Mouse (Mus musculus) adrenal gland, postnatal 10 days (tissue): ENCODE results near the gene Zfp955b. TPM values are rescaled to one million over a fixed set of nuclear protein-coding genes. Genes with fewer than 3 reads are reported as not detected.
"Not testable (repeated sequence)": the region's sequence is repeated elsewhere in the genome, so short reads cannot be mapped to it uniquely, and the experiment has no call there.

ENCODE experiments used
- DNase-seq: peaks from one replicate; pipeline ENCODE4 v3.0.0; 2021; ENCODE audit warnings: mixed read lengths
- long read RNA-seq, 2 experiments: library from polyadenylated mRNA; stranded (forward); transcript quantifications; one replicate each; pipeline ENCODE4 v2.0.0; 2021
- total RNA-seq, 2 experiments: library from RNA; stranded (reverse); gene quantifications; 2 replicates each; pipeline ENCODE4 v1.2.3; 2021

Gene Zfp955b
- 10 to 100 TPM in 1 of 2 experiments, 1 to 10 TPM in 1; 8.9 to 15.2 TPM for total RNA-seq
- long read RNA-seq, experiment 1, full-length matches to known transcripts, result 5 of 8 reads
- long read RNA-seq, experiment 1, partial matches to known transcripts, result 0 of 8 reads
- long read RNA-seq, experiment 1, other reads (novel, unspliced or antisense), result 3 of 8 reads
- long read RNA-seq, experiment 2, full-length matches to known transcripts, result 4 of 5 reads
- long read RNA-seq, experiment 2, partial matches to known transcripts, result 0 of 5 reads
- long read RNA-seq, experiment 2, other reads (novel, unspliced or antisense), result 1 of 5 reads

DNA sequence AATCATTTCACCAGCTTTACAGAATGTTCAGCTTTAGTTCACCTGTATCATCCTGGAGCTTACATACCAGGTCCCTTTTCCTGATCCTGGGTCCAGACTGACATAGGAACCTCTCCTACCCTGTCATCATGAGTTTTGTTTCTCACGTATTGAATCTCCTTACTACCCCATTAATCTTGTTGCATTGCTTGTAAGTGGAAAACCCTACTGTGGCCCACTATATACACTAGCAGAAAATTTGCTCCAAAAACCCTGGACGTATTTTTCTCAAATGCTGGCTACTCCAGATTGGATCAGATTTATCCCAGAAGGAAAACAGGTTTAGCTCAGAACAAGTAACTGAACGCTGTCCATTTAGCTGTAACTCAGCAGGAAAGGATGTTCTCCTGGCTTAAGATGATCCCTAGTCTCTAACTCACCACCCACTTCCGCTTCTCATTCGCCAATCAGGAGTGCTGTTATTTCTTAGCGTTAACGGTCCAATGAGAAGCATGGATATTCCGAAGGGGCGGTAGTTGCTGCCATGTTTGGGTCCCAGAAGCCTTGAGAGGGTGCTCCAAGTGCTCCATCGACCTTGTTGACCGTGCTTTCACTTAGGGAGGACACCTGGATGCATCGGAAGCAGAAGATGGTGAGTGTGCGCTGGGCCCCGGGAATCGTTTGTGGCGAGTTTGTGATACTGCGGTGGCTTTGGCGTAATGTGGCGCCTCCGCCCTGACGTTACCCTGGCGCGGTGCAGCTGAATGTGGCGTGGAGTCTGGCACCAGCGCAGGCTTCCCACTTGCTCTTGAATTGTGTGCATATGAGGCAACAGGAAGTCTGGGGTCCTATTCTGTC is at the start of gene Zfp955b:
TSS of gene Zfp955b (plus strand) at position 506 of the 837 bp plus-strand sequence.
- not testable (repeated sequence) for DNase-seq

DNA sequence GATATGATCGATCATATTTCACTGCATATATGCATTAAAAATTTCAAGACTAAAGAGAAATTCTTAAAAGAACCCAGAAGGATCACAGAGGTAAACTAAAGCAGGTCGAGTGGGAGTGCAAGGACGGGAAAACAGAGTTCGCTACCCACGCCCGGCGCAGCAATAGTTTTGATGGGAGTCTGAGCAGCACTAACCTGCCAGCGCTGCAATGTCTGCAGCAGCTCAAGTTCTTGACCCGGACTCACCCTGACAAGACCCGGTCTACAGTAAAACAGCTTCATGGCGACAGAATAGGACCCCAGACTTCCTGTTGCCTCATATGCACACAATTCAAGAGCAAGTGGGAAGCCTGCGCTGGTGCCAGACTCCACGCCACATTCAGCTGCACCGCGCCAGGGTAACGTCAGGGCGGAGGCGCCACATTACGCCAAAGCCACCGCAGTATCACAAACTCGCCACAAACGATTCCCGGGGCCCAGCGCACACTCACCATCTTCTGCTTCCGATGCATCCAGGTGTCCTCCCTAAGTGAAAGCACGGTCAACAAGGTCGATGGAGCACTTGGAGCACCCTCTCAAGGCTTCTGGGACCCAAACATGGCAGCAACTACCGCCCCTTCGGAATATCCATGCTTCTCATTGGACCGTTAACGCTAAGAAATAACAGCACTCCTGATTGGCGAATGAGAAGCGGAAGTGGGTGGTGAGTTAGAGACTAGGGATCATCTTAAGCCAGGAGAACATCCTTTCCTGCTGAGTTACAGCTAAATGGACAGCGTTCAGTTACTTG is 34.6 kb upstream of the Zfp955b start, which contains the start of gene Zfp955a:
TSS of gene Zfp955a (minus strand) at position 616 of the 789 bp plus-strand sequence.
- DNase-seq, result not testable (repeated sequence)

DNA sequence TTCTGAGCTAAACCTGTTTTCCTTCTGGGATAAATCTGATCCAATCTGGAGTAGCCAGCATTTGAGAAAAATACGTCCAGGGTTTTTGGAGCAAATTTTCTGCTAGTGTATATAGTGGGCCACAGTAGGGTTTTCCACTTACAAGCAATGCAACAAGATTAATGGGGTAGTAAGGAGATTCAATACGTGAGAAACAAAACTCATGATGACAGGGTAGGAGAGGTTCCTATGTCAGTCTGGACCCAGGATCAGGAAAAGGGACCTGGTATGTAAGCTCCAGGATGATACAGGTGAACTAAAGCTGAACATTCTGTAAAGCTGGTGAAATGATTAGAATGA is 34.1 kb upstream of the Zfp955b start:
- DNase-seq, result not testable (repeated sequence)

DNA sequence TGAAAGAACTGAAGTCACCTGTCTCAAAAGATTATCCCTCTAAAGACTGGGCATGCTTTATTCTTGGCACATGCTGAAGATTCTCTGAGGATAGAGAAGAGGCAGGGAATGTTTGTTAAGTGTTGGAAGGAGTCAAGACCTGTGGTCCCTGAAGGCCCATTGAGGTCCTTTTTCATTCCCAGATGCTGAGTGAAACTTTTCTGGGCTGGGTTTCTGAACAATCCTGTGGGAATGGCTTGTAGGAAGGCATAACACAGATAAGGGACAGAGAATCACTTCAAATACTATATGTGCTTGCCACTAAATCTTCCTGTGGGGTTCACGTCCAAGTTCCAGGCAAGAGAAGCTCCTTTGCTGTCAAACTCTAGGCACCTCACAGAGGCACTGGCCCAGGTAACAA is 25.0 kb upstream of the Zfp955b start, which contains the start of gene Olfr63:
TSS of gene Olfr63 (plus strand) at position 301 of the 400 bp plus-strand sequence.
- no peak for DNase-seq

DNA sequence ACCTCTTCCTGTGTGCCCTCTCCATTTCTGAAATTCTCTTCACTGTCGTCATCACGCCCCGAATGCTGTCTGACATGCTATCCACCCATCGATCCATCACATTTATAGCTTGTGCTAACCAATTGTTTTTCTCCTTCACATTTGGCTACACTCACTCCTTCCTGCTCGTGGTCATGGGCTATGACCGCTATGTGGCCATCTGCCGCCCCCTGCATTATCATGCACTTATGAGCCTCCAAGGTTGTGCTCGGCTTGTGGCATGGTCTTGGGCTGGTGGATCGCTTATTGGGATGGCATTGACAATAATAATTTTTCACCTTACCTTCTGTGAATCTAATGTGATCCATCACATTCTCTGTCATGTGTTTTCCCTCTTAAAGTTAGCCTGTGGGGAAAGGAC is 20.4 kb upstream of the Zfp955b start:
- DNase-seq, result no peak

DNA sequence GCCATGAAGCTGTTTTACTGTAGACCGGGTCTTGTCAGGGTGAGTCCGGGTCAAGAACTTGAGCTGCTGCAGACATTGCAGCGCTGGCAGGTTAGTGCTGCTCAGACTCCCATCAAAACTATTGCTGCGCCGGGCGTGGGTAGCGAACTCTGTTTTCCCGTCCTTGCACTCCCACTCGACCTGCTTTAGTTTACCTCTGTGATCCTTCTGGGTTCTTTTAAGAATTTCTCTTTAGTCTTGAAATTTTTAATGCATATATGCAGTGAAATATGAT is 469 bp downstream of the Zfp955b start:
- not testable (repeated sequence) for DNase-seq

DNA sequence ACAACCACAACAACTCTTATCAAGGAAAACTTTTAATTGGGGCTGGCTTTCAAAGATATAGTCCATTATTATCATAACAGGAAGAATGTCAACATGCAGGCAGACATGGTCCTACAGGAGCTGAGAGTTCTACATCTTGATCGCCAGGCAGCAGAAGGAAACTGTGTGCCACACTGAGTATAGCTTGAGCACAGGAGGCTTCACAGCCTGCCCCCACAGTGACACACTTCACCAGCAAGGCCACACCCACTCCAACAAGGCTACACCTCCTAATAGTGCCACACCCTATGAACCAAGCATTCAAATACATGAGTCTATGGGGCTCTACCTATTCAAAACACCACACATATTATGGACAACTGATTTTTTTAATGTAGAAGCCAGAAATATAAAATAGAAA is 63.6 kb downstream of the Zfp955b start:
- DNase-seq, result no peak

Other genes with a start within 250 kb of the Zfp955b start
- gene 4921501E09Rik, start 221.5 kb upstream of the Zfp955b start, total RNA-seq, result not detected
- gene Zfp563, start 200.2 kb upstream of the Zfp955b start, total RNA-seq, result 10 to 100 TPM in 1 of 2 experiments, 1 to 10 TPM in 1; 6.3 to 11.1 TPM
- under 1 TPM in 1 of 2 experiments, not detected in 1; 0.15 TPM for gene Morc2b, start 149.9 kb upstream of the Zfp955b start, total RNA-seq
- gene Olfr55, start 121.1 kb upstream of the Zfp955b start, total RNA-seq, result not detected
- gene Olfr239, start 98.2 kb upstream of the Zfp955b start, total RNA-seq, result not detected
- gene Olfr1564, start 67.9 kb upstream of the Zfp955b start, total RNA-seq, result under 1 TPM in 1 of 2 experiments, not detected in 1; 0.06 TPM
- gene Zfp955a, start 34.4 kb upstream of the Zfp955b start, total RNA-seq, result 10 to 100 TPM in 1 of 2 experiments, 1 to 10 TPM in 1; 6.0 to 11.6 TPM
- gene Olfr63, start 24.9 kb upstream of the Zfp955b start, total RNA-seq, result under 1 TPM in 1 of 2 experiments, not detected in 1; 0.03 TPM
- gene Zfp81, start 69.3 kb downstream of the Zfp955b start, total RNA-seq, result 10 to 100 TPM in 1 of 2 experiments, 1 to 10 TPM in 1; 7.8 to 12.9 TPM
- 10 to 100 TPM in 1 of 2 experiments, 1 to 10 TPM in 1; 9.2 to 10.6 TPM for gene Zfp101, start 105.1 kb downstream of the Zfp955b start, total RNA-seq
- gene Actl9, start 143.4 kb downstream of the Zfp955b start, total RNA-seq, result under 1 TPM in 1 of 2 experiments, not detected in 1; 0.18 TPM
- 10 to 100 TPM; 37.1 to 56.8 TPM for gene Adamts10, start 234.7 kb downstream of the Zfp955b start, total RNA-seq